Comparison of ENCODE assay signal across 21 mouse cellular contexts in the genomic region with DNA sequence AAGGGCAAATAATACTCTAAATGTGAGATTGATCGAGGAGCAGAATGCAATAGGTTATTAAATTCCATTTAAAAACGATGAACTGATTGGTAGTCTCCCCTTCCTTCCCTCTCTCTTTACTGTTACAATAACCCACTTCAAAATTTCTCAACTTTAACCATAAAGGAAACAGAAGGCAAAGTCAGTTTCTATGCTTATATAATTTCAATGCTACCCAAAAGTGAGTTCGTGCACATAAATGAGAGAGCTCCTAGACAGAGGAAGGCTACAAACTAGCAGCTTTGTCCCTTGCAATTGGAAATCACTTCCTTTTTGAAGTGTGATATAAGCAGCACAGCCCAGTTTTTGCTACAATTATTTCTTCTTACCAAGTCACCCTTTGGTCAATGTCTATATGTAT.
"Had no signal": no experiment of that assay in that cellular context is flagged by ENCODE, and none has a peak within 500 bp of the region (broad histone marks: within the 10 kb centered on the region; RNA-seq: fewer than 3 reads in every experiment).

No protein-coding gene starts in this region.

- DNase-seq: cerebellum, adult 2 months; cerebellum, adult 8-10 months; cerebellum, adult 9-10 months; cerebellum, adult 9-11 months; cerebellum, postnatal 10 days; cerebellum, postnatal 14 days; cerebellum, postnatal 25 days; cerebellum, postnatal 36 days; embryo, embryonic 11 days; forebrain, postnatal 0 days; gastrocnemius, adult 2 months; gastrocnemius, postnatal 10 days; gastrocnemius, postnatal 14 days; gastrocnemius, postnatal 36 days; heart, adult 11 months; heart, adult 18-20 months; heart, adult 2 months had no signal

- ATAC-seq: forebrain, embryonic 13.5 days; forebrain, embryonic 14.5 days; forebrain, embryonic 15.5 days; forebrain, embryonic 16.5 days; forebrain, postnatal 0 days had no signal
